In genomic region chr5:27792531-27793205, GRCm38 (mm10) we compare ENCODE assay signal across 10 mouse cellular contexts. TPM values are rescaled to one million over a fixed set of nuclear protein-coding genes. Genes with fewer than 3 reads are reported as not detected.
A peak's percentile ranks its signal among the peaks of the same experiment; 100 is the strongest.
DNase-seq lines count a peak whose midpoint lies in the region; ATAC-seq and TF ChIP-seq lines count a peak whose summit lies in the region.
"Had no signal": no experiment of that assay in that cellular context is flagged by ENCODE, and none has a peak within 500 bp of the region (broad histone marks: within the 10 kb centered on the region; RNA-seq: fewer than 3 reads in every experiment).

No protein-coding gene starts in this region.

- peaks cover 19% of the 10 kb centered on the region for H3K79me2 ChIP-seq in myocyte (ENCODE audit: control insufficient read depth, insufficient read depth)

- DNase-seq in kidney, adult 11 months = no peak
- no peak for DNase-seq in intestine, embryonic 14.5 days (ENCODE audit: low spot score)
- no peak for DNase-seq in layer of hippocampus, postnatal 36 days
- DNase-seq in gastrocnemius, postnatal 25 days = no peak
- no peak for DNase-seq in kidney, adult 2 months
- DNase-seq: adrenal gland, postnatal 14 days; right cerebral cortex, adult 18-20 months had no signal

- peak overlapping the region; percentile 88 for H3K4me3 ChIP-seq in kidney, embryonic 15.5 days (replicated peaks)
- H3K4me3 ChIP-seq in bone marrow macrophage, adult 2 months (ENCODE audit: insufficient read depth, low read length) = peak overlapping the region; percentile 77; the same call in 1 of the 2 replicates
- peak overlapping the region; percentile 87 for H3K4me3 ChIP-seq in intestine, embryonic 14.5 days (ENCODE audit: low read depth, low read length)
- H3K4me3 ChIP-seq in myocyte = peak overlapping the region; percentile 63
- no peak overlapping the region for H3K4me3 ChIP-seq in kidney, adult 2 months (ENCODE audit: insufficient read depth, low read depth, low read length)

- H3K27me3 ChIP-seq in kidney, embryonic 15.5 days = no peaks in the 10 kb centered on the region
- H3K27me3 ChIP-seq in intestine, embryonic 14.5 days (replicated peaks; ENCODE audit: control insufficient read depth, insufficient read depth, low read length) = no peaks in the 10 kb centered on the region
- no peaks in the 10 kb centered on the region for H3K27me3 ChIP-seq in myocyte (ENCODE audit: control insufficient read depth, insufficient read depth, insufficient read length)
- H3K27me3 ChIP-seq in kidney, adult 2 months (replicated peaks; ENCODE audit: control insufficient read depth, insufficient read depth, low read length) = no peaks in the 10 kb centered on the region

- 54% methylated on average over 9 of the region's 9 CpGs for WGBS in kidney, embryonic 15.5 days
- 56% methylated on average over 9 of the region's 9 CpGs for WGBS in intestine, embryonic 14.5 days
- 46% methylated on average over 9 of the region's 9 CpGs for WGBS in kidney, adult 2 months

- no peak for TF ChIP-seq CTCF in bone marrow macrophage, adult 2 months (IDR thresholded peaks at IDR 0.05; ENCODE audit: low read depth, low read length)
- TF ChIP-seq CTCF in kidney, adult 2 months (conservative IDR thresholded peaks at IDR 0.05; ENCODE audit: insufficient read depth, insufficient read length, low read depth, low read length) = no peak

- ATAC-seq in kidney, embryonic 15.5 days (replicated peaks; ENCODE audit: low FRiP score) = no peak
- ATAC-seq in intestine, embryonic 14.5 days (replicated peaks; ENCODE audit: low FRiP score, low TSS enrichment, low read depth) = no peak

- no peak for TF ChIP-seq POLR2A in bone marrow macrophage, adult 2 months (IDR thresholded peaks at IDR 0.05; ENCODE audit: borderline replicate concordance, low read depth, low read length)
- TF ChIP-seq POLR2A in myocyte (IDR thresholded peaks at IDR 0.05; ENCODE audit: insufficient read length, low read depth) = no peak
- no peak for TF ChIP-seq POLR2A in kidney, adult 2 months (IDR thresholded peaks at IDR 0.05; ENCODE audit: low read depth, low read length)

- peak overlapping the region; percentile 82; the same call in 1 of the 2 replicates for H3K9ac ChIP-seq in kidney, embryonic 15.5 days
- H3K9ac ChIP-seq in intestine, embryonic 14.5 days (ENCODE audit: low read length) = peak overlapping the region; percentile 82

- H3K4me1 ChIP-seq in kidney, embryonic 15.5 days = peaks cover 23% of the 10 kb centered on the region
- peaks cover 12% of the 10 kb centered on the region for H3K4me1 ChIP-seq in bone marrow macrophage, adult 2 months (ENCODE audit: control insufficient read depth, insufficient read depth, low read length)
- H3K4me1 ChIP-seq in intestine, embryonic 14.5 days (replicated peaks; ENCODE audit: control insufficient read depth, insufficient read depth, low read length) = peaks cover 12% of the 10 kb centered on the region
- peaks cover 5% of the 10 kb centered on the region; the same call in 1 of the 2 replicates for H3K4me1 ChIP-seq in kidney, adult 2 months (ENCODE audit: control insufficient read depth, insufficient read depth, low read length)

- H3ac ChIP-seq in myocyte (ENCODE audit: control insufficient read depth, insufficient read length) = peak overlapping the region; percentile 69

- no peak overlapping the region for H3K27ac ChIP-seq in kidney, embryonic 15.5 days
- no peak overlapping the region for H3K27ac ChIP-seq in bone marrow macrophage, adult 2 months (ENCODE audit: insufficient read depth, low read depth, low read length)
- no peak overlapping the region for H3K27ac ChIP-seq in intestine, embryonic 14.5 days (ENCODE audit: low read depth)
- H3K27ac ChIP-seq in kidney, adult 2 months (ENCODE audit: insufficient read depth, low read depth, low read length) = no peak overlapping the region

- peak overlapping the region; percentile 66 for H3K4me2 ChIP-seq in kidney, embryonic 15.5 days
- peak overlapping the region; percentile 79 for H3K4me2 ChIP-seq in intestine, embryonic 14.5 days (ENCODE audit: low read length)
- H3K4me2 ChIP-seq in myocyte (ENCODE audit: low read depth) = peak overlapping the region; percentile 84

- H3K9me3 ChIP-seq in kidney, embryonic 15.5 days (replicated peaks) = no peaks in the 10 kb centered on the region
- no peaks in the 10 kb centered on the region for H3K9me3 ChIP-seq in intestine, embryonic 14.5 days (ENCODE audit: control insufficient read depth, low read length)

- H3K36me3 ChIP-seq in kidney, embryonic 15.5 days = peaks cover 18% of the 10 kb centered on the region
- H3K36me3 ChIP-seq in intestine, embryonic 14.5 days (ENCODE audit: control insufficient read depth, insufficient read depth, low read length) = peaks cover 14% of the 10 kb centered on the region
- H3K36me3 ChIP-seq in myocyte (ENCODE audit: control insufficient read depth, insufficient read depth) = peaks cover 10% of the 10 kb centered on the region
- H3K36me3 ChIP-seq in kidney, adult 2 months (ENCODE audit: control insufficient read depth, insufficient read depth, low read length) = no peaks in the 10 kb centered on the region

TF ChIP-seq in myocyte, 11 proteins besides CTCF, POLR2A, EP300 and RAD21:
- no peak for TF ChIP-seq TCF3 (IDR thresholded peaks at IDR 0.05; ENCODE audit: insufficient read length, low read depth)
- TF ChIP-seq POLR2AphosphoS2 (IDR thresholded peaks at IDR 0.05; ENCODE audit: insufficient read length, low read depth) = no peak
- no peak for TF ChIP-seq CEBPB (IDR thresholded peaks at IDR 0.05; ENCODE audit: insufficient read depth, poor library complexity, severe bottlenecking)
- TF ChIP-seq TCF12 (IDR thresholded peaks at IDR 0.05; ENCODE audit: insufficient read depth, poor library complexity, severe bottlenecking) = no peak
- no peak for TF ChIP-seq SRF (IDR thresholded peaks at IDR 0.05; ENCODE audit: control insufficient read depth, insufficient read length, low read depth)
- TF ChIP-seq MYOG (IDR thresholded peaks at IDR 0.05; ENCODE audit: control insufficient read depth in 1 of 3, insufficient read depth in 1 of 3, insufficient read length in 2 of 3, low read depth in 2 of 3) = no peak
- no peak for TF ChIP-seq REST (IDR thresholded peaks at IDR 0.05; ENCODE audit: insufficient read depth, insufficient read length)

RNA-seq across cellular contexts. Expression of gene Paxip1, which starts 1.2 kb away (rescaled TPM):
- polyA plus RNA-seq in kidney, embryonic 15.5 days (2015; fragmentation: Nextera tagmentation; extraction: Ambion mirVana) = 36.8 and 40.2 TPM in 2 replicates
- polyA plus RNA-seq in bone marrow macrophage, adult 2 months (2012; ENCODE audit: insufficient read depth, insufficient read length, missing spikeins) = 19.4 and 22.1 TPM in 2 replicates
- 42.6 and 43.1 TPM in 2 replicates for polyA plus RNA-seq in intestine, embryonic 14.5 days (2014; fragmentation: Nextera tagmentation; extraction: Ambion mirVana)
- polyA plus RNA-seq in myocyte (2012; fragmentation: generic; extraction: Trizol) = 8.2 TPM
- 10 to 100 TPM; 54.2 to 55.1 TPM for total RNA-seq in layer of hippocampus, postnatal 36 days (2021)
- 10 to 100 TPM in 1 of 2 experiments, 1 to 10 TPM in 1; 8.5 to 10.3 TPM for total RNA-seq in gastrocnemius, postnatal 25 days (2021)
- polyA plus RNA-seq in kidney, adult 2 months (2012; rRNA removed) = 18.1 and 18.6 TPM in 2 replicates

RNA-seq across cellular contexts. Expression of gene Htr5a, which starts 49.3 kb away (rescaled TPM):
- not detected in 2 replicates for polyA plus RNA-seq in kidney, embryonic 15.5 days (2015; fragmentation: Nextera tagmentation; extraction: Ambion mirVana)
- polyA plus RNA-seq in bone marrow macrophage, adult 2 months (2012; ENCODE audit: insufficient read depth, insufficient read length, missing spikeins) = not detected in 2 replicates
- polyA plus RNA-seq in intestine, embryonic 14.5 days (2014; fragmentation: Nextera tagmentation; extraction: Ambion mirVana) = 0.07 TPM in 1 of 2 replicates, not detected in the other
- polyA plus RNA-seq in myocyte (2012; fragmentation: generic; extraction: Trizol) = not detected
- total RNA-seq in layer of hippocampus, postnatal 36 days (2021) = 1 to 10 TPM; 7.2 to 7.9 TPM
- not detected for total RNA-seq in gastrocnemius, postnatal 25 days (2021)
- polyA plus RNA-seq in kidney, adult 2 months (2012; rRNA removed) = not detected in 2 replicates
- total RNA-seq: adrenal gland, postnatal 14 days had no signal
